Mouse (Mus musculus) spleen, embryonic (tissue): ENCODE measurements around the gene Ppfibp2.

Experiments used
- CTCF ChIA-PET: fragments of 350-600 bp; sonication (Branson Sonifier 250); formaldehyde crosslinking; loops from one replicate; lab custom pipeline; 2022; lab: Charles Lee

The Ppfibp2 gene

DNA sequence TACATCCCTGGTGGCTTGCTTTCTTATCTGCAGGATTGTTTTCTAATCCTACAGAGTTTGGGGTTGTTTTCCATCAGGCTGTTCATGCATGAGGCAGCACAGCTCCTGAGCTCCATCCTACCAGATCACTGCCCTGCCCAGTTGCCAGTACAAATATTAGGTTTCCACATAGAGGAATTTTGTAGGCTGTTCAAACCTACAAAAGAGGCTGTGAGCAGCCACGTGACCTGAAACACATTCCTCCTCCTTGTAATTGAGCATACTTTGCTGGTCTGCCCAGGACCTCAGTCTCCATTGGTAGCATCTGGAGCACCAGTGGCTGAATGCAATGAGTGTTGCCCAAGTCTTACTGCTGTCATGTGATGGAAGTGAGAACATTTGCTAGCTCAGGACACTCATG lies 104.9 kb downstream of the Ppfibp2 start:
- CTCF ChIA-PET: no interaction called here

DNA sequence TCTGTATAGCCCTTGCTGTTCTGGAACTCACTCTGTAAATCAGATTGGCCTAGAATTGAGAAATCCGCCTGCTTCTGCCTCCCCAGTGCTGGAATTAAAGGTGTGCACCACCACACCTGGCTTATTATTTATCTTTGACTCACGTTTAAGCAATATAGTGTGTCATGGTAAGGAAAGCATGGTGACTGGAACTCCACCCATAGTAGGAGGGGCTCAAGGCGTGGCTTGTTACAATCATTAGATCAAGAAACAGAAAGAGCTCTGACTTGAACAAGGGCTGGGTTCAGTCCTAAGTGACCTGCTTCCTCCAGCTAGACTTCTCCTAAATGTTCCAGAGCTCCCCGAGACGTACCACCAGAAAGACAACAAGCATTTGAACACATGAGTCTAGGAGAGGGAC lies 105.6 kb downstream of the Ppfibp2 start:
- CTCF ChIA-PET: no interaction called here

DNA sequence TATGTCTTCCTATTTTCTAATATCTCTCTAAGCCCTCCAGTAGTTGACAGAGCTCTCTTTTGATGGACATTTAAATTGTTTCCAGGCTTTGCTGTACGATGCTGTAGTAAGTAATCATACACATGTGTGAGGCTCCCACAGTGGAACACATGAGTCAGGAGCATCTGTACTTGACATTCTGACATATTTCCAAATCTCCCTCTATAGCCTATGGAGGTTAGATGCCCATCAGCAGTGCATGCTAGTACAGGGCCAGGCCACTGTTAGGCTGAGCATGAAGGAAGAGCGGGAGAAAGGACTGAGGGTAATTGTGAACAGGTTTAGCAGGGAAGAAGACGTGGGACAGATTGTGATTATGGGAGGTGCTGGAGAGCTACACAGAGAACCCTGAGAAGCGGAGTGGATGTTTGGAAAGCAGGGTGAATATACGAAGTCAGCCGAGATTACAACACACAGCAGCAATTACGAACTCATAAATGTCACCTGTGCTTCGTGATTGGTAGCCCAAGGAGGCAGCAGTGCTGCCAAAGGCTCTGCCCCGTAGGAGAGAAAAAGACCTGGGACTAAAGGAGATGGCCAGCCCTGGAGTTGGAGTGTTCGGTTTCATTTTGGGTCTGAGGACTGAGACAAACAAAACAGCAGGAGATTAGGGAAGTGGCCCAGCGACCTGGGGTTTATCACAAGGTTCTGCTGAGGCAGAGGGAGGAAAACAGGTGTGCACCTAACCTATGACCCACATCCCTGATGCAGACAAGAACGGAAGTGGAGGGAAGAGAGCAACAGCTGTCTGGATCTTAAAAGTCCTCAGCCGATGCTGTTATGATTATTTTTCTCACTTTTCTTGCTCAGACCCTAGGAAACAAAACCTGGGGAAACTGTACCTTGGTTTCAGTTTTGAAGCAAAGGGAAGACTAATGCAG lies 107.7 kb downstream of the Ppfibp2 start:
- CTCF ChIA-PET: interaction anchor here (1.1 kb wide), 1 partner anchor 42 kb away, joined by 5 read pairs; no protein-coding TSS in a partner anchor

DNA sequence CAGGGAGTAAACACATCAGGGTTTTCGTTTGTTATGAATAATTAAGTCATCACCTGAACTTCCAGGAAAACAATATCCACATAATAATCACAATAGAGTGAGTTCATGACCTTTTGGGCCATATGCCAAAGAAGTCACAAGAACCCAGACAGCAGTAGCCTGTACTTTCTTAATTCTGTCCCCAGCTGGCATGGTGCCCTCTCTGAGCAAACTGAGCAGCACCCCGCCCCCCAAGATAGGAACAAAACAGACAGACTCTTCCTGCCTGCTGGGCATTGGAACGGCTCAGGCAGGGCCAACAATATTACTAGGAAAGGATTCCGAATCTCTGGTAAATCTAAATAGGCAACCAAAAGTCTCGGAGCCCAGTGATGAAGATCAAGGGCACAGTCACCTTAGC lies 110.9 kb downstream of the Ppfibp2 start:
- CTCF ChIA-PET: interaction anchor here (0.8 to 1.7 kb wide), 3 partner anchors 44 to 121 kb away, joined by 3 to 6 read pairs (median 5); no protein-coding TSS in a partner anchor

DNA sequence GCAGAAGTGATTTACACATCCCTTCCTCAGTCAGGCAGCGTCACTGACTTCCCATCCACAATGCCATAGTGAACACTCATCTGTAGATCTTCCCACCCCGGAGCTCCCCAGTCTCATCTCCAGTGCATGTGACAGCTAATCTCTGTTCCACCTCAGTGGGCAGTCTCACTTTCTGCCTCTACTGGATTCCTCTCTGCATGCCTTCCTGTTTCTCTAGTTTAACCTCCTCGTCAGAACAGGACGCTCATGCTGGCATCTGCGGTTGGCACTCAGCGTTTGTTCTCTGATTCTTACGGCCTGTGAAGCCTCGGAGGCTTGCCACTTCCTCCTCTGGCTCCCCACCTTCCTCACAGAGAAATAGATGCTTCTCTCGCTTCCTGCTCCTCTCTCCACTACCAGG lies 112.6 kb downstream of the Ppfibp2 start:
- CTCF ChIA-PET: interaction anchor here (0.7 kb wide), 1 partner anchor 41 kb away, joined by 3 read pairs; no protein-coding TSS in a partner anchor

DNA sequence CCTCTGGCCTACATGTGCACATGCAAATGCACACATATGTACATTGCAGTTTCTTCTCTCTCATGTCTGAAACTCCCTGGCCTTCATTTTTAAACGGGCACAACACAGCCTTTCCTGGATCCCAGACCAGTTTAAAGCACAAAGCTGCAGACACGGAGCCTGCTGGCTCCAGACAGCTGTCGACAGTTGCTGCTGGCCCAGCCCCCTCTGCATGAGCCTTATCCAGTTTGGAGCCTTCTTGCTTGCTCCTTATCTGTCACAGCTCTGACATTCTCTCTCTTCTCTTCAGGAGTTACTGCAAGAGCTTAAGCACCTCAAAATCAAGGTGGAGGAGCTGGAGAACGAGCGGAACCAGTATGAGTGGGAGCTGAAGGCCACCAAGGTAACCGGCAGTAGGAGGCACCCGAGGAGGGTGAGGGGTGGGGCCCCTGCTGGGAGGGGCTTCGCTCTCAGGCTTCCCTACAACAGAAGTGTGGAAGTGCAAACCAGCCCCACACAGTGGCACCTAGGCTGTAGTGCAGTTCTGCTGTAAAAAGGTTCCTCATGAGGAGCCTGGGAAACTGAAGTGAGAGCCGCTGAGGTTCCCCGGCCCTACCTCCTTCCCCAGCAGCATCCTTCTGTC lies 113.6 kb downstream of the Ppfibp2 start:
- CTCF ChIA-PET: interaction anchor here (1.2 kb wide), 1 partner anchor 12 kb away, joined by 3 read pairs; no protein-coding TSS in a partner anchor

DNA sequence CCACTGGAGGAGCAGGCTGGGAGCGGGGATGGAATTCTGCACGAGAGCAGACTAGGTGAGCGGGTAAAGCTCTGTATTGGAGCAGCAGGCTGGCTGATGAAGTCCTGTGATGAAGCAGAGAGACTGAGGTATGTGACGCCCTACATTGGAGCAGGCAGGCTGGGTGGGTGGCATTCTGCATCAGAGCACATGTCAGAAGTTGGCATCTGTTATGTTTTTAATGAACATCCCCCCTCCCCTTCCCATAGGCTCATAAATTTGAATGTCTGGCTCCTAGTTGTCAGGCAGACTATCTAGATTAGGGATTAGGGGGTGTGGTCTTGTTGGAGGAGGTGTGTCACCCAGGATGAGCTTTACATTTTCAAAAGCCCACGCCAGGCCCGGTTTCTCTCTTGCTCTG lies 117.7 kb downstream of the Ppfibp2 start:
- CTCF ChIA-PET: interaction anchor here (0.6 kb wide), 1 partner anchor 23 kb away, joined by 3 read pairs; no protein-coding TSS in a partner anchor

DNA sequence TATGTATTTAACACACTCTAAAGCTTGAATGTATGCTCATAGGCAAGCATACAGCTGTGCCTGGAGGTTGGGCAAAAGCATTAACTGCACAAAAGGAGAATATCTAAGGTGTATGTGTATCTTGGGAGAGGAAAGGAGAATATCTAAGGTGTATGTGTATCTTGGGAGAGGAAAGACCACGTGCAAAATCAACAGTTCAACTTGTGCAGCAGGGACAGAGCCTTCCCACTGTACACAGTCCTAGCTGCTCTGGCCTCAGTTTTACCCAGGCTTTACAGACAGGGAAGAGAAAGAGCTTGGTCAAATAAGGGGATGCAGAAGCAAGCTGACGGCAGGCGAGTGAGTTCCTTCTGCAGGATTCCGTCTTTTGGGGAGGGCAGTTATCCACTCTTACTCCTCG lies 119.1 kb downstream of the Ppfibp2 start:
- CTCF ChIA-PET: no interaction called here

DNA sequence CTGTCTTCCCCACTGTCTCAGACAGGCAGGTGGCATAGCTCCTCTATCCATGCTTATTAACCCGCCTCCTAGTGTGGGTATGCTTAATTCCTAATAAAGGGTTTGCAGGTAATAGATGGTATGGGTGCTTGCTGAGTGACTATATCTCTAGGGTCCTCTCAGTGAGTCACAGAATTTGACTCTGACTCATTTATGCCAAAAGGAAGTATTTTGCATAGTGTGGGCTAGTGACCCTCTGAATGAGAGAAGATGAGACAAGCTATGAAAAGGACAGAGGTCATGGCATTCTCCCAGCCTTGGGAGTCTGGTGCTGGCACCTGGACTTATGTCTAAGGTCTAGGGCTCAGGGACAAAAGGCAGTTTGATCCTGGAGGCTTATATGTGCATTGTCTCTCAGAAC lies 125.8 kb downstream of the Ppfibp2 start:
- CTCF ChIA-PET: interaction anchor here (0.9 kb wide), 1 partner anchor 12 kb away, joined by 3 read pairs; no protein-coding TSS in a partner anchor

DNA sequence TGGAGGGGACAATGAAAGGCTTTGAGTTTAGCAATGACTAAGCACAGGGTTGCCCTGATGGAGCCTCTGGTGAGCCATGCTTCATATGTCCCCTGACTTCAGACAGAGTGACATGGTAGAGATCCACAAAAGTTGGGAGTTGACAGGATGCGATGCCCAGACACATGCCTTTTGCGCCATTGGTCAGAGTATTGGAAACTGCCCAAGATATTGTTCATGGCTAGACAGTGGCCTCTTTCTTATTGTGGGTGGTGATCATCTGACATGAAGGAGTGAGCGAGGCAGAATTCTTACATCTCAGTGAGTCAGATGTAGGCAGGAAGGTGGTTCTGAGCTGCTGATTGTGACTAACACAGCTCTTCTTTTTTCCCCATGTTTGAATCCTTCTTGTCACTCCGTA lies 127.5 kb downstream of the Ppfibp2 start:
- CTCF ChIA-PET: interaction anchor here (0.5 kb wide), 1 partner anchor 107 kb away, joined by 3 read pairs; no protein-coding TSS in a partner anchor

DNA sequence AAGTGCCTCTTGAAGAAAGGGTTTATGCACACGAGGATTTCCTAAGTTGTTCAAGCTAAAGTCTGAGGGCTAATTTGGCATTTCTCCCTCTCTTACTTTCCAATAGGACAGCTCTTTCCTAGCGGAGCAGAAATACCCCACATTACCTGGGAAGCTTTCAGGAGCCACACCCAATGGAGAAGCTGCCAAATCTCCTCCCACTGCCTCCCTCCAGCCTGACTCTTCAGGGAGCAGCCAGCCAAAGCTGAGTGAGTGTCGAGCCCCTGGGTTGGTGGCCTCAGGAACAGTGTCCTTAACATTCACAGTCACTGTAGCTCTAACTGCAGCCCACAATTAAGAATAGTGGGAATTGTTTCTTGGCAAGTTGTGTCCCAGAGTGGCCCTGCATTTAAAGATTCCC lies 132.5 kb downstream of the Ppfibp2 start:
- CTCF ChIA-PET: no interaction called here

DNA sequence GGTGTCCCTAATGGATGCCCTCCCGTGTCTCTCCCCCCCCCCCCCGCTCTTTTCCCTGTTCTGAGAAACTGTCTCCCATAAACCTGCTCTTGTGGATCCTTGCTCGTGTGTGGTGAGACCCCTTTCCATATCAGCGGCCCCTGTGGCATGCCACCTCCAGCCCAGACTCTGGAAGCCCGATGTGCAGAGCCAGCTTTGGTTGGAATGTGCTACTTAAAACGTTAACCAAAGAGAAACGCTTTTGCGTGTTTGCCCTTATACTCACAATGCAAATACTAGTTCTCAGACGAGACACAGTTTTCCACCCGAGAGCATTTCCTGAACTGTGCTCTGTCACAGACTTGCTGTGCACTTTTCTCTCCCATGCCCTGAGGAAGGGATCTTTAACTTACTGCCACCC lies 135.6 kb downstream of the Ppfibp2 start:
- CTCF ChIA-PET: no interaction called here

DNA sequence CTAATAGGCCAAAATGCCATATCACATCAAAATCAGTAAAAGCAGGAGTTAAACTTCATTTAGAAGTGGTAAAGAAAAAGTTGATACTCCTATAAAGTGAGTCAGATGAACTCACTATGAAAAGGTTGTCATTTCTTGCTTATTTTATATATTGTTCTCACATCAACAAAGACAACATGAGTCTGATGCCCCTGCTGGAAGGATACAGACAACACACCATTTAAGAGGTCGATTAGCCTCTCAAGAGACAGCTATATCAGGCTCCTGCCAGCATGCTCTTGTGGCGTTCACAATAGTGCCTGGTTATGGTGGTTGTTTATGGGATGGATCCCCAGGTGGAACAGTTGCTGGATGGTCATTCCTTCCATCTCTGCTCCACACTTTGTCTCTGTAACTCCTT lies 138.2 kb downstream of the Ppfibp2 start:
- CTCF ChIA-PET: no interaction called here

DNA sequence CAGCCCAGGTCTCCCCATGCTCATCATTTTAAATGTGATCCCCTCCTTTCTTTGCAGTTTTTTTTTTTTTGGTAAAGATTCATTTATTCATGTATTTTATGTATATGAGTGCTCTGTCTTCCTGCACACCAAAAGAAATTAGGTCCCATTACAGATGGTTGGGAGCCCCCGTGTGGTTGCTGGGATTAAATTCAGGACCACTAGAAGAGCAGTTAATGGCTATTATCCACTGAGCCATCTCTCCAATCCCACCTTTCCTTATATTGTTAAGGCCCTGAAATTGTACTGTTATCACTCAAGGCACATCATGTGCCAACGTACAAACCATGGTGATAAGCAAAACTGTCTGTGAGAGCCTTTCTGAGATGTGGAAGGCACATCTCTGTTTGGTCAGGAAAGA lies 143.7 kb downstream of the Ppfibp2 start:
- CTCF ChIA-PET: no interaction called here

DNA sequence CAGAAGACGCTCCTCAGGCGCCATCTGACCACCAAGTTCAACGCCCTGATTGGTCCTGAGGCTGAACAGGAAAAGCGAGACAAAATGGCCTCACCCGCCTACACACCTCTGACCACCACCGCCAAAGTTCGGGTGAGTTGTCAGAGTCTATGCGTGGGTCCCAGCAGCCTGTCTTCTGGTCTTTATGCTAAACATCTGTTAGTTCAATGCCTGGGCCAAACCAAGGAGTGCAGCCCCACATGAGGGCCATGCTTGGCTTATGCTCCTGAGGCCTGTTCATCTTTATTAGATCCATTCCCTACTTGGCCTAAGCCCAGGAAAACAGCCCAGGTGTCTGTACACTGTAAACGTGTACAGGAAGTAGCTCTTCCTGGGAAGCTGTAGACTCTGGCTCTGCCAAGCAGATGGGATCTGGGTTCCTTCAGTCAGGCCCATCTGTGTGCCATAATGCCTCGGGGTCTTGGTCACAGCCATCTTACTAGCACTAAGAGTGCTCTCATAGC lies 148.0 kb downstream of the Ppfibp2 start:
- CTCF ChIA-PET: no interaction called here

DNA sequence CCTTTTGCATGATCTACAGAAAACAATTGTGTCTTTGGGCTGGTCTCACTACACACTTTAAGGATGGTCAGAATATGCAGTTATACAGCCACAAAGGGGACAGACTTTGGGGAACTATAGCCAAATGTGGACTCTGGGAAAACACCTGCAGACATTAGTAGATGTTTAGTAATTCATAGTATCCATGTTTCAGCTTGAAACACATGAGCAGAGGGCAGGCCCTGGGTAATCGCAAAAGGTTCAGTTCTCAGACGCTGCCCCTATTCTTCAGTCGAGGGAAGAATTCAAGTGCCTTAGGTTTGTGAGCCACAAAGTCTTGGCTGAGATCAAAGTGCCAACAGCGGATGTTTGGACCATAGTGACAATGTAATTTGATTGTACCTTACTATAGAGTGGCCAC lies 149.4 kb downstream of the Ppfibp2 start:
- CTCF ChIA-PET: no interaction called here

DNA sequence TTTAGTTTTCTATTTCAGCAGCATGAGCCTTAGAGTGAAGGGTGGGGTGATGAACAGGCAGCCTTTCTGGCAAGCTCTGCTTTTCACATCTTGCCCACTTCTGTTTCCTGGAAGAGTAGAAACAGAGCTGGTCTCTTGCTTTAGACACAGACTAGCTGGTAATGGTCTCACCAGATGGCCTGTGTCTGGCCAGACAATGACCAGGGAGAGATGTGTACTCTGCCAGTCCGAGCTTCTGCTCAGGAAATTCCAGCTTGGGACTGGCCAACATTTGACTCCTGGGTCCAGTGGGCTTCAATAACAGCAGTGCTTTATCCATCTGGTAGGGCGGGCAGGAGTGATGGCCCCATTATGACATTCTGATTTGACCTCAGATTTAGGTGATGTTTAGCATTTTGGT lies 150.1 kb downstream of the Ppfibp2 start:
- CTCF ChIA-PET: no interaction called here

DNA sequence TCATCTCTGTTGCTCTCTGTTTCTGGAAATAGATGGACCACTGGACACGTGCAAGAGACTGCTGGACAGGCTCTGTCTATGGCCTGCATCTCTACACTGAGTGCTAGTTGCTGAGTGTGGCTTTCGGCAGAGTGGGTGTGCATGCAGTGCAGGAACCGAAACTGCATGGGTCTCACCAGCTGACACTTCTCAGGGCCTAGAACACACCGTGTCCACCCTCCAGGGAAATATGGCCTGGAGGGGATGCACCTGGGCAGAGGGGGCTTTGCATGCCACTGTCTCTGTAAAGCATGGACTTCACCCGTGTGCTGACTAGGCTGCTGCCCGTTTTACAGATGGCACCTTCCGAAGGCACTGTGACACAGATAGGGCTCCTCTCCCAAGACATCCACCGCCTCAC lies 151.0 kb downstream of the Ppfibp2 start:
- CTCF ChIA-PET: no interaction called here

DNA sequence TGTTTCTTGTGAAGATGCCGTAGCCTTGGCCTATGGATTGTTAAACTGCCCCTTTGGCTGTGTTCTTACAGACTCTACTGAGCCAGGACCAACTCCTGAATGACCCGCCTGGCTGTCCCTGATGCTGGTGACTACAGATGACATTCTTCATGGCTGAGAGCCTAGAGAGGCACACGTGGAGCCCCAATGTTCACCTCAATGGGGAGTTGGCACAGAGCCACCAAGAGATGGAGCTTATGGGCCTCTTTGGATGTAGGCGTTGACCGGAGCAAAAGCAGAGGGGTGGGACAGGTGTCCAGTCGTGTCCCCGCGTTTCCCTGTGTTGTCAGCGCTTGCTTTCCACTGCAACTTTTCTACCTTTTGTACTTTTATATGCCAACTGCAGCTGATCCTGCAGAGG lies 152.5 kb downstream of the Ppfibp2 start:
- CTCF ChIA-PET: interaction anchor here (0.6 kb wide), 1 partner anchor 37 kb away, joined by 3 read pairs; no protein-coding TSS in a partner anchor

DNA sequence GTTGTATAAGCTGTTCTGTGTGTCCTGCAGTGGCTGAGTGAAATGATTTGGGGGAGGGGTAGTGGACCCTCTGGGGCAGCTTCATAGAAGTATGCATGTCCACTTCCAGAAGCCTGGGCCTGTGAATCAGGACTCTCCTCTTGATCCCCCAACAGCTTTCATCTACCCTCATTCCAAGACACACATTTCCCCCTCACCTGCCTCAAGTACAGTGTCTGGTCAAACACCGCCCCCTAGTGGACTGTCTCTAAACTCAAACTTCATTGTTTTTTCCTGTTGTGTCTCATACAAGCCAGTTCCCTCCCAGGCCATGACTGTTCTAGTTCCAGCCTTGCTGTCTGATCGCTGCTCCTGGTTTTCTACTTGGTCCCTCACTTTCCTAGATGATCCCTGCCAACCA lies 152.9 kb downstream of the Ppfibp2 start:
- CTCF ChIA-PET: interaction anchor here (0.6 kb wide), 1 partner anchor 37 kb away, joined by 3 read pairs; no protein-coding TSS in a partner anchor

DNA sequence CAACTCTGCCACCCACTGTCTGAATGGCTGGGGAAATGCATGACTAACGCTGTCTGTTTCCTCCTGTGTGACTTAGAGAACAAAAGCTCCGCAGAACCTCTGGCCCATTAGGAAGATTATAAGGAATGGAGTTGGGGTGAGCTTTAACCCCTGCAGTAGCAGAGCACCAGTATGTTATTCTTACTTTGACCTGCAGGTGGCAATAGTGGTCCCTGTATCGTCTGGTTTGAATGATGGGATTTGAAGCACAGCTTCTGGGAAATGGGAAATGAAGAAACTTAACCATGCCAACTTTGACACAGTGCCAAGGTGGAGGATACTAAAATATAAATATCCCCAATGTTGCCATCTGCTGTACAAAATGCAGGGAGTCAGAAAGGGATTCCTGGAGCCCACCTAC lies 154.3 kb downstream of the Ppfibp2 start:
- CTCF ChIA-PET: interaction anchor here (0.6 to 0.8 kb wide), 2 partner anchors 42 to 88 kb away, joined by 3 read pairs; no protein-coding TSS in a partner anchor

DNA sequence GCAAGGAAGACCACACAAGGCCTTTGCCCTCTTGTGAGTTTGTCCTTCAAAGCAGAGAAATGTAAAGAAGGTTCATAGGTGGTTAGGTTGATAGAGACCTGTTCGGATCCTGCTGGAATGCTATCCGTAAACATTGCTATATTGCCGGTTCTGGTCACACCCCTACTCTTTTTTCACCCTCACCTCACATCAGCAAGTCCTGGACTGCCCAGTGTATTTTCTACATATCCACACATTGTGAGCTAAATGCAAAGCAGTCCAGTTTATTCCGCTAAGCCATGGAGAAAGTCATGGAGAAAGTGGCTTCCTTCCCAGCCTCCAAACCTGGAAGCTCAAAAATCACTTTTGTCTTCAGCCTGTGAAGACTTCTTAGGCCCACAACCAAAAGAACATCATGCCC lies 154.7 kb downstream of the Ppfibp2 start:
- CTCF ChIA-PET: no interaction called here
